Mouse (Mus musculus) kidney, embryonic 15.5 days (tissue): ENCODE results near the gene Kcnmb1. TPM values are rescaled to one million over a fixed set of nuclear protein-coding genes. Genes with fewer than 3 reads are reported as not detected.

Experiments used
- ATAC-seq: fragments of 200-750 bp; cut with Nextera tagmentation; replicated peaks from 2 replicates; pipeline ENCODE4 v1.8.0; 2017; ENCODE audit warnings: moderate TSS enrichment; ENCODE audit not compliant: low FRiP score
- H3K27ac ChIP-seq: fragments of 300-500 bp; sonication (generic); 2 replicates; pipeline ENCODE4 v1.5.1; 2015; ENCODE audit warnings: mild to moderate bottlenecking, inconsistent platforms
- H3K27me3 ChIP-seq: fragments of 300-500 bp; sonication (generic); 2 replicates; pipeline ENCODE4 v1.6.1; 2015; ENCODE audit warnings: inconsistent platforms
- H3K36me3 ChIP-seq: fragments of 300-500 bp; sonication (generic); 2 replicates; pipeline ENCODE4 v1.6.1; 2015; ENCODE audit warnings: inconsistent platforms
- H3K4me1 ChIP-seq: fragments of 300-500 bp; sonication (generic); 2 replicates; pipeline ENCODE4 v1.6.1; 2015; ENCODE audit warnings: inconsistent platforms
- H3K4me2 ChIP-seq: fragments of 300-500 bp; sonication (generic); 2 replicates; pipeline ENCODE4 v1.6.1; 2015; ENCODE audit warnings: moderate library complexity, mild to moderate bottlenecking, inconsistent platforms
- H3K4me3 ChIP-seq: fragments of 300-500 bp; sonication (generic); replicated peaks from 2 replicates; pipeline ENCODE4 v1.5.1; 2015; ENCODE audit warnings: mild to moderate bottlenecking, inconsistent platforms
- H3K9ac ChIP-seq: fragments of 300-500 bp; sonication (generic); 2 replicates; pipeline ENCODE4 v1.6.1; 2015; ENCODE audit warnings: mild to moderate bottlenecking, inconsistent platforms
- H3K9me3 ChIP-seq: fragments of 300-500 bp; sonication (generic); replicated peaks from 2 replicates; pipeline ENCODE4 v1.6.1; 2016; ENCODE audit warnings: inconsistent platforms
- WGBS: fragments of 180-500 bp; shearing (Covaris S2); methylation state at CpG from one replicate; pipeline ENCODE4 v1.1.7; 2015; ENCODE audit warnings: mixed read lengths; 5-methylcytosine and 5-hydroxymethylcytosine counted together
- polyA plus RNA-seq: library from polyadenylated mRNA; unstranded; fragments of >200 nt; fragmentation: Nextera tagmentation; extraction: Ambion mirVana; gene quantifications from 2 replicates; pipeline ENCODE4 v1.2.1, GENCODE M21; 2015

The Kcnmb1 gene
- polyA plus RNA-seq, 1 experiment from 2014 or later, result 0.71 TPM

DNA sequence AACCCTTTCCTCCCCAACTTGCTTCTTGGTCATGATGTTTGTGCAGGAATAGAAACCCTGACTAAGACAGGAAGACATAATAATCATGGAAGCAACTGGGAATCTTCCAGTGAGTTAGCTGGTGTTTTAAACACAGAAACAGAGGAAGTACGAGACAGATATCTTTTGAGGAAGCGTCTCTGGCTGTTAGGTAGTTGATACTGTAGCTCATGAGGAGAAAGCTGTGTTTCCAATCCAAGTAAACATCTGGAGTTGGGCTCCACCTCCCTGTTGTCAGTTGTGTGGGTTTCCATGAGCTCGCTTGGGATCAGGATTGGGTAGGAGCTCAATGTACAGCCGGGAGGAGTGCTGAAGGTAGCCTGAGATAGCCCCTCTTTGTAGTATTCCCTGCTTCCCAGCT, 16.3 kb upstream of the Kcnmb1 start:
- Histone ChIP-seq H3K27me3 (no peaks in the 10 kb centered on the region), H3K4me3 (no peak overlapping the region), H3K4me2 (no peak overlapping the region), H3K4me1 (no peaks in the 10 kb centered on the region), H3K9ac (no peak overlapping the region), H3K36me3 (no peaks in the 10 kb centered on the region), H3K9me3 (no peaks in the 10 kb centered on the region), H3K27ac (no peak overlapping the region)
- 78% methylated on average over 4 of the region's 4 CpGs for WGBS
- ATAC-seq, result no peak

DNA sequence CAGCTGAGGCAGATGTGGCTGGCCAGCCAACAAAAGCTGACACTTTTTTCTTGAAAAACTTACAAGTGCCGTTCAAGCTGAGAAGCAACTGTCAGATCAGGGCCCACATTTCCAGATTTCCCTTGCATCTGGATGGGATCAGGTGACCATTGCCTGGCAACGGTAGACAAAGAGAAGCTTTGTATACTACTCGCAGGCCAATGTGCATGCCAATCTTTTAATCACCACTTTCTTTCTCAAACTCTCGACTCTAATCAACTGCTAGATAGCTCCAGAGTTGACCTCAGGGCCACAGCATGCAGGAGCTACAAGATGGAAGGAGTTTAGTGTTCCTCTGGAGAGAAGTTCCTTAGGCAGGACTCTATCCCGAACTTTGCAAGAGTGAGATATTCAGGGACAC, 11.7 kb upstream of the Kcnmb1 start:
- H3K9ac ChIP-seq, result no peak overlapping the region
- no peaks in the 10 kb centered on the region for H3K27me3 ChIP-seq
- H3K4me1 ChIP-seq, result no peaks in the 10 kb centered on the region
- H3K36me3 ChIP-seq, result no peaks in the 10 kb centered on the region
- 65% methylated on average over 5 of the region's 5 CpGs for WGBS
- no peak overlapping the region for H3K4me2 ChIP-seq
- ATAC-seq, result no peak
- no peak overlapping the region for H3K27ac ChIP-seq
- H3K9me3 ChIP-seq, result no peaks in the 10 kb centered on the region
- no peak overlapping the region for H3K4me3 ChIP-seq

DNA sequence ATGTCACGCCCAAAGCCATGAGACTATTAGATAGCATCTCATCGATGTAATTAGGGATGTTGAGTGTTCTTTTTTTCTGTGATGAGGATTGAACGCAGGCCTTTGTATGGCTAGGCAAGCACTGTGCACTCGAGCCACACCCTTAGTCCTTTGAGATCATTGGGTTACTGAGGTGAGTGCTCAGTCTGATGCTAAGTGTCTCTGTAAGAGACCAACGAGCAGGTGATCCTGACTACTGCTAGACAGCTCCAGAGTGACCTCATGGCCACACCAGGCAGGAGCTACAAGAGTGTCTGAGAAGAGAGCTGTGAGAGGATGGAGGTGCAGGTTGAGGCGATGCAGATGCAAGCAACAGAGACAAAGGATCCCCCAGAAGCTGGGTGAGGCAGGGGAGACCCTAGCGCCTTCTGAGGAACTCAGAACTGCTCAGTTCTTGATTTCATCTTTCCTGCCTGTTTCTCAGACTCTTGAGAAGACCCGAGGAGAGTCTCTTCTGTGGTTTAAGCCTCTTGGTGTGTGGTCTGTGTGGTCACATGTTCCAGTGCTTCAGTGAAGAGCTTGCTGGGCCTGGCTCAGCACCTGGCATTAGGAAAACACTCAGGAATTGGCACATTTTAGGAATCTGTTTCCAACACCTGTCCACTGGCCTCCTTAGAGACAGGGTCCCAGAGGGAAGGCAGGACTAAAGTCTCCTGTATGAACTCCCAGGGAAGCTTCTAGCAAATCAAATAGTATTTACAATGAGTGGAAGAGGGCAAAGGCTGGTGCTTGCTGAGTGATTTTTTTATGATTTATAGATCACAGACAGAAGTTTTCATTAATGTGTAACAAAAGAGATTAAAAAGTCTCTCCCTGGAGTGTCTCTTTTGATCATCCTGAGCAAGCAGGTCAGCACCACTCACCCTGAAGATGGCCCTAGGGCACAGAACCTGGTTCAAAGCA, 10.9 kb upstream of the Kcnmb1 start:
- Histone ChIP-seq H3K9ac (no peak overlapping the region), H3K27ac (no peak overlapping the region), H3K4me3 (no peak overlapping the region), H3K4me1 (no peaks in the 10 kb centered on the region), H3K4me2 (no peak overlapping the region), H3K9me3 (no peaks in the 10 kb centered on the region), H3K27me3 (no peaks in the 10 kb centered on the region), H3K36me3 (no peaks in the 10 kb centered on the region)
- WGBS, result 85% methylated on average over 8 of the region's 8 CpGs
- no peak for ATAC-seq

DNA sequence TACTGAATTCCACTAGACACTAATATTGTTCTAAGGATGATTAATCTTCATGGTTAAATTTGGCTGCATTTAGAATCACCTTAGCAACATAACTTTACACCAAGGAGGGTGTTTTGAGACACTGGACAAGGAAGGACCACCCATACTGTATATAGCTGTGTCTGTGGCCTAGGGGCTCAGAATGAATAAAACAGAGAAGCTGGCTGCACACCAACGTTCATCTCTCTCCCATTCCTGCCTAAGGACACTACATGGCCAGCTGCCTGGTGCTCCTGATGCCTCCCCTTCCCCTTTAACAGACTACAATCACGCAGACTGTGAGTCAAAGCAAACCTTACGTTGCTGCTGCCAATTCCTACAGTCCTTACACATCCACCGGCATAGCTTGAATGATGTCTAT, 6.8 kb upstream of the Kcnmb1 start:
- Histone ChIP-seq H3K27ac (no peak overlapping the region), H3K4me2 (no peak overlapping the region), H3K9ac (no peak overlapping the region), H3K4me1 (no peaks in the 10 kb centered on the region), H3K9me3 (no peaks in the 10 kb centered on the region), H3K4me3 (no peak overlapping the region), H3K27me3 (no peaks in the 10 kb centered on the region), H3K36me3 (no peaks in the 10 kb centered on the region)
- 80% methylated on average over 4 of the region's 4 CpGs for WGBS
- ATAC-seq, result no peak

GRCm38 (mm10) chr11:33956623-33957022, 6.2 kb upstream of the Kcnmb1 start:
- Histone ChIP-seq H3K9ac (no peak overlapping the region), H3K9me3 (no peaks in the 10 kb centered on the region), H3K4me1 (no peaks in the 10 kb centered on the region), H3K36me3 (no peaks in the 10 kb centered on the region), H3K27ac (no peak overlapping the region), H3K4me2 (no peak overlapping the region), H3K4me3 (no peak overlapping the region), H3K27me3 (no peaks in the 10 kb centered on the region)
- WGBS, result 88% methylated on average over 5 of the region's 5 CpGs
- no peak for ATAC-seq

- no peaks in the 10 kb centered on the region for H3K9me3 ChIP-seq
- H3K36me3 ChIP-seq, result no peaks in the 10 kb centered on the region
- H3K4me1 ChIP-seq, result no peaks in the 10 kb centered on the region
- H3K27ac ChIP-seq, result no peak overlapping the region
- no peak overlapping the region for H3K9ac ChIP-seq
- 75% methylated on average over 6 of the region's 6 CpGs for WGBS
- no peaks in the 10 kb centered on the region for H3K27me3 ChIP-seq
- no peak overlapping the region for H3K4me2 ChIP-seq
- H3K4me3 ChIP-seq, result no peak overlapping the region
- no peak for ATAC-seq
Measured at GRCm38 (mm10) chr11:33957595-33957994, 5.2 kb upstream of the Kcnmb1 start.

DNA sequence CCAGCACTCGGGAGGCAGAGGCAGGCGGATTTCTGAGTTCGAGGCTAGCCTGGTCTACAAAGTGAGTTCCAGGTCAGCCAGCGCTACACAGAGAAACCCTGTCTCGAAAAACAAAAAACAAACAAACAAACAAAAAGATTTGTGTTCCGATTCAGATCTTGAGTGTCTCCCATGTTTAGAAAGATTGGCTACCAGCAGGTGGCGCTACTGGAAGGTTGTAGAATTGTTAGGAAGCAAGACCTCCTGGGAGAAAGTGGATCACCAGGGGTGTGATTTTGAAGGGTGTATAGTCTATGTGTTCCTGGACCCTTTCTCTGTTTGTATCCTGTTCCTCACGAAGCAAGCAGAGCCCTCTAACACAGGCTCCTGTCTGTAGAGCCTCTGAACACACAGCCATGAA, 4.1 kb upstream of the Kcnmb1 start:
- Histone ChIP-seq H3K36me3 (no peaks in the 10 kb centered on the region), H3K9ac (no peak overlapping the region), H3K4me1 (peaks cover 7% of the 10 kb centered on the region; the same call in 1 of the 2 replicates), H3K4me3 (no peak overlapping the region), H3K4me2 (no peak overlapping the region), H3K27me3 (no peaks in the 10 kb centered on the region), H3K27ac (no peak overlapping the region), H3K9me3 (no peaks in the 10 kb centered on the region)
- ATAC-seq, result no peak
- WGBS, result 85% methylated on average over 8 of the region's 8 CpGs

- Histone ChIP-seq H3K36me3 (no peaks in the 10 kb centered on the region), H3K4me3 (no peak overlapping the region), H3K4me1 (peaks cover 7% of the 10 kb centered on the region; the same call in 1 of the 2 replicates), H3K9ac (no peak overlapping the region), H3K4me2 (no peak overlapping the region), H3K27me3 (no peaks in the 10 kb centered on the region), H3K9me3 (no peaks in the 10 kb centered on the region), H3K27ac (no peak overlapping the region)
- 42% methylated on average over 7 of the region's 7 CpGs for WGBS
- ATAC-seq, result no peak
Measured at GRCm38 (mm10) chr11:33962178-33962577, 635 bp upstream of the Kcnmb1 start.

GRCm38 (mm10) chr11:33965380-33965779, 2.6 kb downstream of the Kcnmb1 start:
- Histone ChIP-seq H3K4me2 (no peak overlapping the region), H3K4me3 (no peak overlapping the region), H3K36me3 (no peaks in the 10 kb centered on the region), H3K9me3 (no peaks in the 10 kb centered on the region), H3K9ac (no peak overlapping the region), H3K27me3 (no peaks in the 10 kb centered on the region), H3K27ac (no peak overlapping the region), H3K4me1 (peaks cover 7% of the 10 kb centered on the region; the same call in 1 of the 2 replicates)
- WGBS, result 51% methylated on average over 2 of the region's 2 CpGs
- ATAC-seq, result no peak

DNA sequence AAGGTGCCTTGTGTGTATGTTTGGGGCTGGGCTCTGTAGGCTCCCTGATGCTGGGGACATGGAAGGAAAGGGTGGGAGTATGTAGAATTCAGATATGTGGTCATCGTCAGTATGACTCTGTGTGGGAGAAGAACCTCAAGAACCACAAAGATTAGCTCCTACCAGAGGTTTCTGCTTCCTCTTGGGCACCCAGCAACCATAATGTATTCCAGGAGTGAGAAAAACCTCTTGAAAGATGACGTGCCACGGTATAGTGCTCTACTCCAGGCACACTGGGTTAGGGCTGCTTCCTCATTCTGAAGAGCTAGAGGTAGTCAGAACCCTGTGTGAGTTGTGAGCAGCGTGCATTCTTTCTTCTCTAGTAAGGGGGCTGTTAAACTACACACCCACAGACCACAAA, 4.9 kb downstream of the Kcnmb1 start:
- Histone ChIP-seq H3K4me3 (no peak overlapping the region), H3K27me3 (no peaks in the 10 kb centered on the region), H3K9ac (no peak overlapping the region), H3K4me2 (no peak overlapping the region), H3K9me3 (no peaks in the 10 kb centered on the region), H3K36me3 (no peaks in the 10 kb centered on the region), H3K4me1 (peaks cover 6% of the 10 kb centered on the region; the same call in 1 of the 2 replicates), H3K27ac (no peak overlapping the region)
- WGBS, result 80% methylated on average over 4 of the region's 4 CpGs
- no peak for ATAC-seq

GRCm38 (mm10) chr11:33969199-33969598, 6.4 kb downstream of the Kcnmb1 start:
- no peak overlapping the region for H3K27ac ChIP-seq
- H3K4me1 ChIP-seq, result no peaks in the 10 kb centered on the region
- H3K9me3 ChIP-seq, result no peaks in the 10 kb centered on the region
- H3K4me2 ChIP-seq, result no peak overlapping the region
- WGBS, result 84% methylated on average over 3 of the region's 3 CpGs
- no peak overlapping the region for H3K9ac ChIP-seq
- ATAC-seq, result no peak
- no peaks in the 10 kb centered on the region for H3K36me3 ChIP-seq
- no peaks in the 10 kb centered on the region for H3K27me3 ChIP-seq
- no peak overlapping the region for H3K4me3 ChIP-seq

GRCm38 (mm10) chr11:33972114-33972513, 9.3 kb downstream of the Kcnmb1 start:
- H3K27me3 ChIP-seq, result no peaks in the 10 kb centered on the region
- whole genome bisulfite sequencing, result 75% methylated on average over 7 of the region's 7 CpGs
- no peaks in the 10 kb centered on the region for H3K36me3 ChIP-seq
- H3K9ac ChIP-seq, result no peak overlapping the region
- no peak for ATAC-seq
- no peak overlapping the region for H3K4me3 ChIP-seq
- H3K27ac ChIP-seq, result no peak overlapping the region
- H3K4me1 ChIP-seq, result no peaks in the 10 kb centered on the region
- no peak overlapping the region for H3K4me2 ChIP-seq
- H3K9me3 ChIP-seq, result no peaks in the 10 kb centered on the region
